Mouse (Mus musculus) forebrain, embryonic 14.5 days (tissue): ENCODE results near the gene Ralgps1. TPM values are rescaled to one million over a fixed set of nuclear protein-coding genes. Genes with fewer than 3 reads are reported as not detected.

Experiments used
- ATAC-seq: fragments of 200-750 bp; cut with Nextera tagmentation; 2 replicates; pipeline ENCODE4 v1.8.0; 2017; ENCODE audit warnings: mild to moderate bottlenecking, moderate library complexity
- DNase-seq: peaks from one replicate; pipeline ENCODE4 v3.0.0-alpha.2; 2015; ENCODE audit warnings: low spot score
- H3K27ac ChIP-seq: fragments of 300-500 bp; sonication (generic); 2 replicates; pipeline ENCODE4 v1.5.1; 2014; ENCODE audit warnings: low read depth, mild to moderate bottlenecking, control low read depth, low read length, moderate library complexity
- H3K27me3 ChIP-seq: fragments of 300-500 bp; sonication (generic); replicated peaks from 2 replicates; pipeline ENCODE4 v1.6.1; 2014; ENCODE audit warnings: low read length, control low read depth, mixed read lengths; ENCODE audit not compliant: control insufficient read depth, insufficient read depth
- H3K36me3 ChIP-seq: fragments of 300-500 bp; sonication (generic); 2 replicates; pipeline ENCODE4 v1.6.1; 2014; ENCODE audit warnings: low read length, control low read depth; ENCODE audit not compliant: control insufficient read depth, insufficient read depth
- H3K4me1 ChIP-seq: fragments of 300-500 bp; sonication (generic); 2 replicates; pipeline ENCODE4 v1.6.1; 2014; ENCODE audit warnings: antibody characterized with exemption, low read length, control low read depth; ENCODE audit not compliant: control insufficient read depth, insufficient read depth
- H3K4me2 ChIP-seq: fragments of 300-500 bp; sonication (generic); 2 replicates; pipeline ENCODE4 v1.6.1; 2014; ENCODE audit warnings: mild to moderate bottlenecking, control low read depth, low read length
- H3K4me3 ChIP-seq: fragments of 300-500 bp; sonication (generic); 2 replicates; pipeline ENCODE4 v1.5.1; 2014; ENCODE audit warnings: low read depth, low read length, control low read depth
- H3K9ac ChIP-seq: fragments of 300-500 bp; sonication (generic); 2 replicates; pipeline ENCODE4 v1.6.1; 2014; ENCODE audit warnings: mild to moderate bottlenecking, low read length, control low read depth, moderate library complexity
- H3K9me3 ChIP-seq: fragments of 300-500 bp; sonication (generic); replicated peaks from 2 replicates; pipeline ENCODE4 v1.6.1; 2016; ENCODE audit warnings: low read length, control low read depth, mixed read lengths; ENCODE audit not compliant: control insufficient read depth
- WGBS: fragments of 180-500 bp; shearing (Covaris S2); extraction: QIAGEN DNeasy Blood & Tissue Kit; methylation state at CpG from one replicate; pipeline ENCODE4 v1.1.7; 2014; 5-methylcytosine and 5-hydroxymethylcytosine counted together
- polyA plus RNA-seq: library from polyadenylated mRNA; unstranded; fragments of >200 nt; fragmentation: Nextera tagmentation; extraction: Ambion mirVana; gene quantifications from 2 replicates; pipeline ENCODE4 v1.2.1, GENCODE M21; 2014

The Ralgps1 gene
- polyA plus RNA-seq, 1 experiment from 2014 or later: 32.6 TPM

DNA sequence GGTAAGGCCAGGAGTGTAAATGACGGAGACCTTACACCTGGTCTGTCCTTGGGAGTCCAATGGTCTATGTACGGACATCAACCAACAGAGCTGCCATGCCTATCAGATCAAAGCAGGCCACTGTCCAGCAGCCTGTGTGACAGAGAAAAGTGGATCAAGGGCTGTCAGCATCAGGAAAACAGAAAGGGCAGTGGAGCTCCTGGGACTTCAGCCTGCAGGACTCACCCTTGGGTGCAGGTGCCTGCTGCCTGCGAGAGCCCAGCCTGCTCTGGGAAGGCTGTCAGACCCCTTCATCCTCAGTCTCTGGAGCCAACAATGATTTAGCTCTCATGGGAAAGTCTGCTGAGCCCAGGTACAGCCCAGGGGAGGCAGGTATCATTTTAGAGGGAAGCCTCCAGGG, 109.8 kb downstream of the Ralgps1 start:
- no peak overlapping the region for H3K4me2 ChIP-seq
- ATAC-seq: no peak
- H3K9me3 ChIP-seq: no peaks in the 10 kb centered on the region
- H3K4me3 ChIP-seq: no peak overlapping the region
- peaks cover 4% of the 10 kb centered on the region; the same call in 1 of the 2 replicates for H3K4me1 ChIP-seq
- no peak overlapping the region for H3K27ac ChIP-seq
- 95% methylated on average over 3 of the region's 3 CpGs for WGBS
- peaks cover 9% of the 10 kb centered on the region; the same call in 1 of the 2 replicates for H3K36me3 ChIP-seq
- DNase-seq: no peak
- H3K27me3 ChIP-seq: no peaks in the 10 kb centered on the region
- no peak overlapping the region for H3K9ac ChIP-seq

DNA sequence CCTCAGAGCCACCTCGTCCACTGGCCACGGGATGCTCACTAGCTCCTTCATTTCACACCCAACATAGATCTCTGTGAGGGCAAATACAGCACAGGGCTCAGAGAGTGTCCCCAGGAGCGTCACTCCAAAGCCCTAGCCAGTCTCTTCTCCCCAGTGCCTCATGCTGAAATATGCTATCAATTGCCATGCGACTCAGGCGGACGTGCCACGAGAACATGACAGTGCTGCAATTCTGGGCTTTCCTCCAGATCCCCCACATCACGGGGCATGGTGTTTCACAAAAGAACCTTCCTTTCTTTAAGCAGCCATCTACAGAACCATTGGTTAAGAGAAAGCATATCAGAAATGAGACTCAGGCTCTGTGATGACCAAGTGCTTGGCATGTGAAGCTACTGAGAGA, 110.5 kb downstream of the Ralgps1 start:
- 61% methylated on average over 8 of the region's 8 CpGs for WGBS
- DNase-seq: peak; percentile 51
- Histone ChIP-seq H3K27ac (no peak overlapping the region), H3K4me3 (no peak overlapping the region), H3K9ac (no peak overlapping the region), H3K27me3 (no peaks in the 10 kb centered on the region), H3K4me2 (no peak overlapping the region), H3K9me3 (no peaks in the 10 kb centered on the region), H3K36me3 (peaks cover 13% of the 10 kb centered on the region; the same call in 1 of the 2 replicates), H3K4me1 (peaks cover 4% of the 10 kb centered on the region; the same call in 1 of the 2 replicates)
- no peak for ATAC-seq

DNA sequence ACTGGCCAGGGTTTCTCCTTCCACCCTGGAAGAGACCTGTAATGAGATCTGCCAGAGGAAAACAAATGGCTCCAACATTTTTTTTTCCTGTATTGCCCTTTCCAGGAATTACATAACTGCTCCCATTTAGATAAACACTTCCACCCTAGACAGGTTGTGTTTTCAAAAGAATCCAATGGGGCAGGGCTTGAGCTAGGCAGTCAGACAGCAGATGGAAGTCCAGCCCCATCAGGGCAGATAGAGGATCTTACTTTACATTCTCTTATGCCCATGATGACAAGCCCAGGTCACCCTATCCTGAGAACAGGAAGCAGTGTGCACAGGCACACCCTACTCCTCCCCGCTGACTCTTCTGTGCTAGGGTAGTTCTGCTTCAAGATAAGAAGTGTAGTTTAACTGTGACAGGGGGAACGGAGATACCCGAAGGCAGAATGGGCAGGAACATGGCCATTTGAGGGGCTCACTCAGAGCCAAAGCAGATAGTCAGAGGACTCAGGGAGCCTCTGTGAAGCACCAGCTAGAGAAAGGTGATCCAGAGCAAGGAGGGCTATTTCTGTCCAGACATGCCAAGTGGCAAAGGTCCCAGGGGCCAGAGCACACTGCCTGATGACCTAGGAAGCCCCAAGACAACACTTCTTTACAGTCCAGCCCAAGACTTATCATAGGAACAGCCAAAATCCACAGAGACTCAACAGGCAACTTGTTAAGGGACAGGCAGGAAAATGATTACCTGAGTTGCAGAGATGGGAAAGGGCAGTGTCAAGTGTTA, 114.3 kb downstream of the Ralgps1 start:
- over 99% methylated on average over 3 of the region's 3 CpGs for WGBS

DNA sequence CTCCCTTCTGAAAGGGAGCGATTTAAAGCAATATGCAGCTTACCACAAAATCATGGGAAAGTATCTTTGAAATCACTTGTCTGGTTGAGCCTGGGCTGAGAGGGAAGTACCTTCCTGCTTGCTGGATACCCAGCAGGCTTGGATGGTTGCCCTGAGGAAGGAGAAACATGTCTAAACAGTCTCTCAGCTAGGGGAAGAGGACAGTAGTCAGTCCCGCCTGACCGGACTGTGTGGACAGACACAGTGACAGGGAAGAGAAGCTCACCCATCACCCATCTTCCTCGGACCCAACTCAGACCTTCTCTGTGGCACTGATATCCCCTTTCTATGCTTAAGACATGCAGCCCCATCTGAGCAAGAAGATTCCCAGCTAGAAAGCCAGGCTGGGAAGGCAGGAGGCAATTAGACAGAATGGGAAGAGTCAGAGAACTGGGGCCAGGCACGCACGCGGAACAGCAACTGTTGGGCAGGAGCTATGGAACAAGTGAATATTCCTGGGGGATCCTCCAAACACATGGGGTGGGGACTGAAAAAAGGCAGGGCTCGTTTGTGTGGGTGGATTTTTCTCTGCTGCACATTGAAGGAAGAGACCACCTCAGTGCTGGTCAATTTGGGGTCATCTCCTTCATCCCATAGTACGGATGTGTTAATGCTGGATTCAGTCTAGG, 116.8 kb downstream of the Ralgps1 start:
- DNase-seq (no peak), ATAC-seq (no peak)
- WGBS: 82% methylated on average over 9 of the region's 9 CpGs
- no peaks in the 10 kb centered on the region for H3K27me3 ChIP-seq
- no peak overlapping the region for H3K9ac ChIP-seq
- H3K36me3 ChIP-seq: peaks cover 8% of the 10 kb centered on the region; the same call in 1 of the 2 replicates
- H3K4me3 ChIP-seq: no peak overlapping the region
- peak overlapping the region; percentile 33; the same call in 1 of the 2 replicates for H3K27ac ChIP-seq
- H3K9me3 ChIP-seq: no peaks in the 10 kb centered on the region
- H3K4me1 ChIP-seq: peaks cover 5% of the 10 kb centered on the region; the same call in 1 of the 2 replicates
- no peak overlapping the region for H3K4me2 ChIP-seq

More for the DNA sequence above, 114.3 kb downstream of the Ralgps1 start:
- Histone ChIP-seq H3K4me1 (peaks cover 8% of the 10 kb centered on the region), H3K27ac (no peak overlapping the region), H3K9me3 (no peaks in the 10 kb centered on the region), H3K4me3 (no peak overlapping the region), H3K36me3 (peaks cover 15% of the 10 kb centered on the region; the same call in 1 of the 2 replicates), H3K27me3 (no peaks in the 10 kb centered on the region), H3K9ac (no peak overlapping the region), H3K4me2 (no peak overlapping the region)
- ATAC-seq (no peak), DNase-seq (no peak)

DNA sequence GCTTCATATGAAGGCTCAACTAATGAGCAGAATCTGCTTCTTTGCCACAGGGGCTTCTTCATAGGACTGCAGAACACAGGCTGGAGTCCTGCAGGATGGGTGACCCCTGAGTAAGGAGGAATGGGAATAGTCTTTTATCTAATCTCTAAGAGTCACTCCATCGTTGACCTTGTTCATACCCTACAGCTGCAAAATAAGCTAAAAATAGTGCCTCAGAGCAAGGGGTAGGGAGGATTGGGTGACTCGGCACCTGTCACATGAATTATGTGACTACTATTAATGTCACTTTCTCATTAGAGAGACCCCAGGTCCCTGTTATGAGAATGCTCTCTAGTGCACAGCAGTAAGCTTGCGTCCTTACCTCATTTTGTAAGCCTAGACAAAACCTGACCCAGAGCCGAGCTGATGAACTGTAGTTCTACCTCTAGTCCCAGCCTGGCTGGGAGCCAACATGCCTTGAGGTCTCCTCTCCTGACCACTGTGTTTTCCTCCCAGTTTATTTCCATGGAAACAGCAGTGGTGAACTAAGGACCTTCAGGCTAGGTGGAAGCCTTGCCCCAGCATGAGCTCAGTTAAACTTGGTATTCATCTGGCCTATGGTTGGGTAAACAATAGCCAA, 117.6 kb downstream of the Ralgps1 start:
- 53% methylated on average over 4 of the region's 4 CpGs for WGBS
- Histone ChIP-seq H3K4me2 (no peak overlapping the region), H3K27ac (no peak overlapping the region), H3K27me3 (no peaks in the 10 kb centered on the region), H3K9me3 (no peaks in the 10 kb centered on the region), H3K4me1 (peaks cover 5% of the 10 kb centered on the region; the same call in 1 of the 2 replicates), H3K4me3 (no peak overlapping the region), H3K36me3 (peaks cover 9% of the 10 kb centered on the region; the same call in 1 of the 2 replicates), H3K9ac (no peak overlapping the region)
- DNase-seq (peak; percentile 39), ATAC-seq (no peak; the same call in 1 of the 2 replicates)

DNA sequence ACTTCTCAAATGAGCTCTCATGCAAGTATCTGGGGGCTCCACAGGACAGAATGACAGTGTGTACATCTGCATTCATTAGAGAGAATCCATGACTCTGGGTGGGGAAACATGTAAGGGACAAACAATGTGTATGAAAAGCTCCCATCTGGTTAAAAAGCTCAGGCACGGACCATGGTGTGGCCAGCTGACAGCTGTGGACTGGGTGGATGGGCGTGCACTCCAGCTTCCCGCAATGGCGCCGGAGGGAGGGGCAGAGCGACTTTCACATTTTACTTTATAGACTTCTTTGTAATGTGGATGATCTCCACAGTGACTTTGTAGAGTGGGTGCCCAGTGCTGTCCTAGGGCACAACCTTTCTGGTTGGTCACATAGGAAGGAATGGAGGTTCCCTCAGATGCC, 118.5 kb downstream of the Ralgps1 start:
- Histone ChIP-seq H3K9ac (no peak overlapping the region), H3K4me1 (peaks cover 5% of the 10 kb centered on the region; the same call in 1 of the 2 replicates), H3K27me3 (no peaks in the 10 kb centered on the region), H3K4me2 (no peak overlapping the region), H3K36me3 (peaks cover 13% of the 10 kb centered on the region; the same call in 1 of the 2 replicates), H3K9me3 (no peaks in the 10 kb centered on the region), H3K27ac (no peak overlapping the region), H3K4me3 (no peak overlapping the region)
- ATAC-seq (no peak), DNase-seq (no peak)
- WGBS: 84% methylated on average over 6 of the region's 6 CpGs

DNA sequence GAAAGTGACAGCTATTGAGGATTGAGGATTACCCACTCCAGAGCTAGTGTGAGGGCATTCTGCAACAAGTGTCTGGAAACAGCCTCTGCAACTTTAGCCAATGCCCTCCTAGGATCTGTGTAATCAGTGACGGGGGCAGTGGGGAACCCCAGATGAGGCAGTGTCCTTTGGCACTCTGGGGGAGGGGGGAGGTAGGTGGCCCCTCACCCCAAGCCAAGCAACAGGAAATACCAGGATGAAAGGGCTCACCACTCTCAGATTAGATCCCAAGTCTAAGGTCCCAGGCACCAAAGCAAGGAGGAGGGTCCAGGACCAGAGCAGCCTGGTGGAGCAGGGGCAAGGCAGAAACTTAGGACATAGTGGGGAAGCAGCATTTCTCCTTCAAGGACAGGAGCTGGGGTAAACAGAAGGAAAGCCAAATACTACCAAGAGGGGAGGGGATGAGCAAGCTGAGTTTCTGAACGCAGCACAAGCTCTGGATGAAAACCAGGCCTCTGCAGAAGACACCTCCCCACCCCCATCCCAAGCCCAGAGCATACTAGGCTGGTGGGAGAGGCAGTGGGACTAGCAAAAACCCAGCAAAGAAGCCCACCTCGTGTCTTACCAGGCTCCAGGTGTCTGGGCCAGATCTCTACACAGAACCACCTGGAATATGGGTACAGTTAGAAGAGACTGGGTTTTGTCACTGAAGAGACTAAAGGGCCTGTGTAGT, 121.2 kb downstream of the Ralgps1 start:
- H3K9ac ChIP-seq: no peak overlapping the region
- no peaks in the 10 kb centered on the region for H3K9me3 ChIP-seq
- H3K4me3 ChIP-seq: no peak overlapping the region
- H3K27me3 ChIP-seq: no peaks in the 10 kb centered on the region
- WGBS: 78% methylated on average over 3 of the region's 3 CpGs
- ATAC-seq (no peak), DNase-seq (no peak)
- no peak overlapping the region for H3K4me2 ChIP-seq
- peaks cover 5% of the 10 kb centered on the region; the same call in 1 of the 2 replicates for H3K4me1 ChIP-seq
- no peak overlapping the region for H3K27ac ChIP-seq
- H3K36me3 ChIP-seq: peaks cover 17% of the 10 kb centered on the region

DNA sequence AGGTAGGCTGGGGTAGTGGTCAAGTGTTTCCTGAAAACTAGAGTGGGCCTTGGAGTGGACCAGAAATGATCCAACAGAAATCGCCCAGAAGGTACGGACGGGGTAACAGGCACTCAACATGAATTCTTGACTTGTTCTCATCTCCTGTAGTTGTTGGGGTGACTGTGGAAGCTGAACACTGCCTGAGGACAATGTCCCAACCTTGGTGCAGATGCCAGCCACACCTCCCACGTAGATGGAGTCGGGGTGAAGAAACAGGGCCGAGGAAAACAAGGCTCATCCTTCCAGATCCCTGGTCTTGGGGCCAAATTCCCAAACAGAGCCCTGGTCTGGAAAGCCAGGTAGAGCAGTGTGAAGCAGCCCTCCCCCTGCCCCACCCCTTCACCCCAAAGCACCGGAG, 122.7 kb downstream of the Ralgps1 start:
- DNase-seq: no peak
- Histone ChIP-seq H3K27ac (no peak overlapping the region), H3K9me3 (no peaks in the 10 kb centered on the region), H3K9ac (no peak overlapping the region), H3K4me1 (0 out of 2 replicates have a peak, but pooled peaks cover under 1% of the 10 kb centered on the region), H3K4me3 (no peak overlapping the region), H3K36me3 (peaks cover 20% of the 10 kb centered on the region), H3K4me2 (no peak overlapping the region), H3K27me3 (no peaks in the 10 kb centered on the region)
- 93% methylated on average over 7 of the region's 7 CpGs for whole genome bisulfite sequencing
- ATAC-seq: no peak
